Mouse (Mus musculus) cerebellum, adult 18-20 months (tissue): Measurements from ENCODE around the gene Gm19345.
A peak's percentile ranks its signal among the peaks of the same experiment; 100 is the strongest.

Source experiments
- DNase-seq, 2 experiments: peaks; one replicate each; pipeline ENCODE4 v3.0.0; 2021

The Gm19345 gene

GRCm38 (mm10) chr7:19830682-19831156 lies 21.1 kb upstream of the Gm19345 start:
- DNase-seq: peak in 1 of 2 experiments; percentile 17

GRCm38 (mm10) chr7:19831837-19832236 lies 20.0 kb upstream of the Gm19345 start:
- no peak for DNase-seq

GRCm38 (mm10) chr7:19834055-19834454 lies 17.7 kb upstream of the Gm19345 start:
- no peak for DNase-seq

- no peak for DNase-seq
These were observed 15.0 kb upstream of the Gm19345 start for GRCm38 (mm10) chr7:19836843-19837242.

- DNase-seq: no peak
These were observed 11.4 kb upstream of the Gm19345 start for GRCm38 (mm10) chr7:19840371-19840770.

- no peak for DNase-seq
These were observed 10.9 kb upstream of the Gm19345 start for GRCm38 (mm10) chr7:19840936-19841335.

- DNase-seq: no peak
These were observed 10.0 kb upstream of the Gm19345 start for GRCm38 (mm10) chr7:19841686-19842413.

GRCm38 (mm10) chr7:19842885-19843504 lies 8.8 kb upstream of the Gm19345 start:
- no peak for DNase-seq

- DNase-seq: peak; percentile 27 to 48
These were observed 8.2 kb upstream of the Gm19345 start for GRCm38 (mm10) chr7:19843561-19843960.

- DNase-seq: no peak
These were observed 7.2 kb upstream of the Gm19345 start for GRCm38 (mm10) chr7:19844521-19845171.

GRCm38 (mm10) chr7:19853526-19853925 lies 1.7 kb downstream of the Gm19345 start:
- no peak for DNase-seq

GRCm38 (mm10) chr7:19855663-19856062 lies 3.9 kb downstream of the Gm19345 start:
- no peak for DNase-seq

- no peak for DNase-seq
These were observed 4.5 kb downstream of the Gm19345 start for GRCm38 (mm10) chr7:19856283-19856682.

- DNase-seq: no peak
These were observed 7.9 kb downstream of the Gm19345 start for GRCm38 (mm10) chr7:19859740-19860139.

- no peak for DNase-seq
These were observed 9.4 kb downstream of the Gm19345 start, which contains the start of gene Ceacam16 for GRCm38 (mm10) chr7:19861199-19861598. TSS of gene Ceacam16 (minus strand) at chr7:19861299.

GRCm38 (mm10) chr7:19864241-19864640 lies 12.4 kb downstream of the Gm19345 start:
- DNase-seq: peak in 1 of 2 experiments; percentile 8

- DNase-seq: no peak
These were observed 13.6 kb downstream of the Gm19345 start for GRCm38 (mm10) chr7:19865246-19866036.

- no peak for DNase-seq
These were observed 14.7 kb downstream of the Gm19345 start for GRCm38 (mm10) chr7:19866490-19866889.

GRCm38 (mm10) chr7:19867751-19868399 lies 16.1 kb downstream of the Gm19345 start:
- DNase-seq: no peak

GRCm38 (mm10) chr7:19871137-19871621 lies 19.4 kb downstream of the Gm19345 start:
- DNase-seq: no peak

GRCm38 (mm10) chr7:19871943-19872601 lies 20.3 kb downstream of the Gm19345 start:
- DNase-seq: no peak
